Mouse (Mus musculus) mesoderm, embryonic 11.5 days (tissue): ENCODE results near the gene Sapcd1.

ENCODE experiments used
- DNase-seq: peaks from one replicate; pipeline ENCODE4 v3.0.0-alpha.2; 2012; ENCODE audit warnings: low read depth, low spot score

Sapcd1 gene

DNA sequence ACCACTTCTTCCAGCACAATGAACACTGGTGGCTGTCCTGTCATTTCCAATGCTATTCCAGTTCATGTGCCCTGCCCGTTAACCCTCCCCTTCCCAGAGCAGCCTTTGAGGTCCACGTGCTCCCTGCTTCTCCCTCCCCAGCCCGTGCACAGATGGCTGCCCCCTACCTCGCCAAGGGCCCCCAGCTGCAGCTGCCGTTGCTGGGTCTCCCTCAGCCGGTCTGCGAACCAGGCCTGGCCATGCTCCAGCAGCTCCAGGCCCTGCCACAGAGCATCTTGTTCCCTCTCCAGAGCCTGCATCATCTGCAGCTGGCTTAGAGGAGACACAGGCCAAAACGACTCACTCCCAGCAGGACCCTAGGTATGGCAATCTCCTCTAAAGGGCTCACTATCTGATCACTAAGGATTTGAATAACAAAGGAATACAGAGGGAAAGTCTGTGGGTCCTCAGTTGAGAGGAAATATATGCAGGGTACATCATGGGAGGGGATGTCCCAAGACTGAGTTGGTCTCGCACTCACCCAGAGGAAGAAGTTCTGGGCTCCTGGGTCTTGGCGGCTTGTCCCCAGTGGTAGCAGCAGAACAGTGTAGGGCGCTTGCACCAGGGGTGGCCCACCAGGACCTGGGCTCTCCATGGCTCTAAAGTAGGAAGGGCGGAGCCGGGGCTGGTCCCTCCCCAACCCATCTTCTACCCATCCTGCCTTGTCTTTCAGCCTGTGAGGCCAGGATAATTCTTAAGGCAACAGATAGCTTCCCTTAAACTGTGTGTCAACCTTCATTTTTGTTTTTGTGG, at the start of gene Sapcd1:
Gene Sapcd1, minus strand, starts transcription at position 740 of the 792 bp plus-strand sequence.
- DNase-seq, result no peak

DNA sequence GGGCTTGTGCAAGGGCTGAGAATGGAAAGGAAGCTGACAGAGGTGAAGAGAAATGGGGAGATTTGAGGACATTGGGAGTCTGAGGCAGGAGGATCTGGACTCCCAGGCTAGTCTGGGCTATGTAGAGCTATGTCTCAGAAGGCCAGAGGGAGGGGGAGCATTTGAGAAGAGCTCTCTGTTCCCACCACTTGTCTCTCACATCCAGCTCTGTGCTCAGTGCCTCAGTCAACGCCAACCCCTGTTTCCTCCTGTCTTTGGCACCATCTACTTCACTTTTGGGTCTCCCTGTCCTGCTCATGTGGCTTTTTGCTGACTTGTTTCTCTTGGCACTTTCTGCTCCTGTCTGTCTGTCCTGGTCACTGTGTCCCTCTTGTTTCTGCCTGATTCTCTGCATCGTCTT, 49.5 kb upstream of the Sapcd1 start:
- no peak for DNase-seq

DNA sequence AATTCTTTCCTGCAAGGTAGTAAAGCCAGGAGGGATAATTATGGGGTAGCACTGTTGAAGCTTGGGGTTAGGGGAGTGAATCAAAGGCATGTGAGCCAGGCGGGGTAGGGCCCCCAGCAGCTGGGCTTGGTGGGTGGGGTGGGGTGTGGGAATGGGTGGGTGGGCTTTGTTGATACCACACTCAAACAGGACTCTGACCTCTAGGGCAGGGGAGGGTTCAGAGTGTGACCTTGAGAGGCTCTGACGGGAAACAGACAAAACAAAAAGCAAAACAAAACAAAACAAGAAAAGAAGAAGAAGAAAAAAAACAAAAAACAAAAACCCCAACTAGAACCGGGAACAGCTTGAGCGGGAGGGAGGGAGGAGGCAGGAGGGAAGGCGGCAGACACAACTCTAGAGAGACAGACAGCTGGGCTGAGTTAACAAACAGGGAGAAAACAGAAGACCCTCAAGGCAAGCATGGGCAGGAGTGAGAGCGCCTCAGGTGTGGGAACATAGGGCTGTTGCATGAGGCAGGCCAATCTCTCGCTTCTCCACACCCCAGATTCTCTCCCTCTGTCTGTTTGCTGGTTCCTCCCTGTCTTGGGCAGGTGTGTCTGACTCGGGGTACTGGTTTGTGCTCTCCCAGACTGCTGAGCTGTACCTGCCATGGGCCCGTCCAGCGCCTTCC, 48.8 kb upstream of the Sapcd1 start, which contains the start of gene Ly6g6e:
Gene Ly6g6e, plus strand, starts transcription at position 396 of the 670 bp plus-strand sequence.
- no peak for DNase-seq

DNA sequence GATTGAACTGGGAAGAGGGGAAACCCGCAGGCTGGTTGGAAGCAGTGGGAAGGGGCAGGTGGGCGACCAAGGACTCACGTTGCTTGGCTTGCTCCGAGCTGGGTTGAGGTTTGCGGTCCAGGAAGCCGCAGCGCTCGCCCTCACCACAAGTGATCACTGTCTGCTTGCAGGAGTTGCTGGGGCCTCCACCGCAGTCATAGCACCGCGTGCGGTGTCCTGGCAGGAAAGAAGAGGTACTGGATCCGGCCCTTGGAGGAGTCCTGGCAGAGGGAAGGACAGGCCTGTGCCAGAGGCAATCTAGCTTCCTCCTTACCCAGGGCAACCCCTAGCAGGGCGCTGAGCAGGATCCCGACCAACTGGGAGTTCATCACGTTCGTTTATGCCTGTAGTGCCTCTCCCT, 46.3 kb upstream of the Sapcd1 start:
- no peak for DNase-seq

DNA sequence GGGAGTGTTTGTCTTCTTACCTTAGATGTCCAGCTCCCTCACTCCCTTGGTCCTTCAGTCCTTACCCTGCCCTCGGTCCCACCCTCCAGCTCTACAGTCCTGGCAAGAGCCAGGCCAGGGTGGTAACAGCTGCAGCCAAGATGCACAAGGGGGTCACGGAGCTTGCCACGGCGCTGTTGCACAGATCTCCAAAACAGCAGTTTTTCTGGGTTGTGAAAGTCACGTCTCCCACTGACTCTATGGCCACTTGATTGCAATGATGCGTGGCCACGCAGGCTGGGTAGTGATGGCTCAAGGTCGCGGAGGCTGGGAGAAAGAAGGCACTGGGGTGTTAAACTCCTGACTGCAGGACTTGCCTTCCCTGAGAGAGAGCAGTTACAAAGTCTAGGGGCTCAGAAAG, 43.6 kb upstream of the Sapcd1 start:
- DNase-seq, result no peak

DNA sequence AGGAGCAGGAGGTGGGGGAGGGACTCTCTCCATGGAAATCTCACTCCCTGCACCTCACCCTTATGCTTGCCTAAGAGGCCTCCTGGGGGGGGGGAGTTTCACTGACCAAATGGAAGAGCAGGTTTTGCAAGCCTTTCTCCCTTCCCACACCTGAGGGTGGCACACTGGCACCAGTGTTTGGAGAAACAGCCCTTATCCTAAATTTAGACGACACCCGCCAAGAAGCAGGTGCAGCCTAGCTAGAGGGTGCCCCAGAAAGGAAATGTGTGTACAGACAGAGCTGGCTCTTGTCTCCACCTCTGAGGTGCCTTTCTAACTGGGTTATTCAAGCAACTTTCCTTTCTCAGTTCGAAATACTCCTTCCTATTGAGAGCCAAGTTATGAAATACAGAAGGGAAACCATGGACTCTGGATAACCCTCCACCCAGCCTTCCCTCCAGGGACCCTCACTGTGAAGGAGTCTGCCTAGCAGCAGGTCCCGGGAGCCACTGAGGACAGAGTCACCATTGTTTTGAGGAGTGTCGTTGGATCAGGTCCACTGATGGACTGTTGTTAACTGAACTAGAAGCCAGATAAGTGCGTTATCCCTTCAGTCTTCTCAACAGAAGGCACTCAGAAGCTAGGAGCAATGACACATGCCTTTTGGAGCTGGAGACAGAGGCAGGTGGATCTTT, 42.9 kb upstream of the Sapcd1 start:
- no peak for DNase-seq

DNA sequence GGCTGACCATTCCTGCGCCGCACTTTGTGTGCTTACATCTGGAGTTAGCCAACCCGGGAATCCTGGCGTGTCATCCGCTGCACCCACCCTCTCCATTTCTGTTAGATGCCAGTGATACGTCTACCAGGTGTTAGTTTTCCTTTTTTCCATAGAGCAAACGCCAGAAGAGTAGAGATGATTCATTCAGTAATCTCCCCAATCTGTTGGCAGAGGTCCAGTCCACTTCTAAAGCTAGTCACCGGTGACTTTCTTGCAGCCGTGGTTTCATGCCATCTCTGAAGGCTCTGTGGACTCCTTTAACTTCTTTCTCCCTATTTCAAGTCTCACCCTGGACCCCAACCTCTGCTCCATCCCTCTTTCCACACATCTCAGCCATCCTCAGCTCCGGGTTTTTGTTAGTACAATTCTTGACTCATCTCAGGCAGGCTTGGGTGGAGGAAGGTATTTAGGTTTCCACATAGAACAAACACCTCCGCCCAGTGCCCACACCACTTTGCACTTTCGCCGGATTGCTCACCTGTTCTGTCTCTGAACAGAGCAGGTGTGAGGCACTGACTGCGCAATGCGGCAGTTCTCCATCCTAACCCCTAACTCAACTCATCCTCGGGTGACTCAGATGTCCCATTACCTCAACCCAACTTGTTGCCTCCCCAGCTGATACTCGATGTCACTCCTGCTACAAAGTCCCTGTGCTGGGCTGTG, 40.5 kb upstream of the Sapcd1 start:
- DNase-seq, result no peak

DNA sequence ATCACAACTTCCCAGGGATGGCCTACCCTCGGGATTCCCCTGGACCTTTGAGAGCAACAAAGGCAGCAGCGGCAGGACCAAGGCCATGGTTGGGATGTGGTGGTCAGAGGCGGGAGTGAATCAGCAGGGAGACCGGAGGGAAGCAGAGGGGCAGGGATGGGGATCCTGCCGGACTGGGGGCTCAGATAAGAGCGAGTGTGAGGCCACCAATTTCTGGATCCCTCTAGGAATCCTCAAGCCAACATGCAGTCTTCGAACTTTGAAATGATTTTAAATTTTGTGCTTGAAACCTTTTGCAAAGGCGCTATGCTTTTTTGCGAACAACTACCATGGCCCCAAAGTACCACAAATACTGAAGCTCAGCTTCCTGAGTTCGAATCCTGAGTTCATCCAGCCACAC, 38.3 kb upstream of the Sapcd1 start, which contains the start of gene Mpig6b:
Gene Mpig6b, minus strand, starts transcription at position 101 of the 400 bp plus-strand sequence.
- DNase-seq, result no peak

DNA sequence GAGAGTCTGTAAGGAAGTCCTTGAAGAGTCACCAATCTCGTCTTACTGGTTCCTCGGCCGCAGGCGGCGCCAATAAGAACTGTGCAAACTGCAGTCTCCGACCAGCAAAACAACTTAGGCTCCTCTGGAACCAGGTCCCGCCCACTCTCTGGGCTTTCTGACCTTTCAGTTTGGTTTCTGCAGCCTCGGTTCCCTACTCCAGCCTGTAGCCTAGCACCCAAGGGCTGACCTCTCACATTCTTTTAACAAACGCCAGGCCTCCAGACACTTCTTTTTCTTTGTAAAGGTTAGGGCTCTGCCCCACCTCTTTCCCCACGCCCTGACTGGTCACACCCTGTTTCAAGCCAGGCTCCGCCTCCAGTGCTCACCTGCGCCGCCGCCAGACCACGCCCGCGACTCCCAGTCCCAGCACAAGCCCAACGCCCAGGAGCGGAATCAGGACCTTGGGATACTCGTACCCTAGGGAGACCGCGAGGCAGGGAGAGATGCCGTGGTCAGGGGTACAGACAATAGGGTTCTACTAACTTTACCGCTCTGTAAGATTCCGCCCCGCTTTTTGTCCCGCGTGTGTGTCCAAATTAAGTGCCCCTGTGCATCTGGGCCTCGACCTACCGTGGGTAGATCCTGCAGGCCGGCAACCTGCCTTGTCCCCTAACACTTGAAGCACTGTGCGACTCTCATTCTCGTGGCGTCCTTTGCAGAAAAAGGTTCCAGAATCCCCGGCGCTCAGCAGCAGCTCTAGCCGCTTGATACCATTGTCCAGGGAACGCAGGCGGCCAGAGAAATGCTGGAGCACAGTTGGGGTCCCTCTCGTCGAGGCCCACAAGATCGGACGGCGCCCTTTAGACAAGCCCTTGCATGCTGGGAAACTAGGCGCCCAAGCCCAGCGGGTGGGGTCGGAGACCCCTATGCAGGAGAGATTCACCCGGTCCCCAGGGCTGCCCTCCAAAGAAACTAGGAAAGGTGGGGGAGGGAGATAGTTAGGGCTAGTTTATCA, 37.4 kb upstream of the Sapcd1 start, which contains the start of gene Ly6g6c:
Gene Ly6g6c, plus strand, starts transcription at position 438 of the 997 bp plus-strand sequence.
- DNase-seq, result peak; percentile 59

DNA sequence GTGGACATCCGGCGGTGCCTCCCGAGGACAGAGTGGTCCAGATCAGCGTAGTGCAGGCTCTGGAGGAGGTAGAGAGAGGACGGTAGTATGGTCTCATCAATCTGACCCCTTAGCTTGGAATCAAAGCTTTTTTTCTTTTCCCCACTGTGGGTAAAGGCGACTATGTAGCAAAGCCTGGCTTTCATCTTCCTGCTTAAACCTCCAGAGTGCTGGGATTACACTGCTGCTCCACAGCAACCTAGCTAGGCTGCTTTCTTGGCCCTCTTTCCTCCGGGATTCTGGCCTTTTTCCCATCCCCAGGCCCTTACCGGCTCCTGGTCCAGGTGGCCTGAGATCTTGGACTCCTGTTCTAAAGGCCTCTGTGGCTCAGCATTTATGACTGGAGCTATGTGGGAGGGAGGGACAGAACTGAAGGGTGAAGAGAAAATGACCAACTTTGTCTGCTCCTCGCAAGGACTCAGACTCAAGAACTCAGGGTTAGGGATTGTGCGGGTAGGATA, 36.6 kb upstream of the Sapcd1 start:
- DNase-seq, result no peak

DNA sequence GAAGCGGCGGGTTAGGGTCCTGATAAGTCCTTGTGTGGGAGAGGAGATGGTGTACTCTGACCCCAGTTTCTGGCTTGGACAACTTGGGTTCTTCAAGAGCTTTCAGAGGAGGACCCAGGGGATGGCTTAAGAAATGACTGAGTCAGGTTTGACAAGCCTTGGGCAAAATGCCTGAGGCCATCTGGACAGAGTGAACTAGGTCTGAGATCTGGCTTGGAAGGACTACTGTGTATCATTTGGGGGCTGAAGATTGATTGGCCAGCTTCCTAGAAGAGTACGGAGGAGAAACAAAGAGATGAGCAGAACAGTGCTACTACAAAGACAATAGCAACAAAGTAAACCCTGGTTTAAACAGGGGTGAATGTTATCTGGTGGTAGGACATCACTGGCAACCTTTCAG, 35.6 kb upstream of the Sapcd1 start:
- DNase-seq, result no peak

DNA sequence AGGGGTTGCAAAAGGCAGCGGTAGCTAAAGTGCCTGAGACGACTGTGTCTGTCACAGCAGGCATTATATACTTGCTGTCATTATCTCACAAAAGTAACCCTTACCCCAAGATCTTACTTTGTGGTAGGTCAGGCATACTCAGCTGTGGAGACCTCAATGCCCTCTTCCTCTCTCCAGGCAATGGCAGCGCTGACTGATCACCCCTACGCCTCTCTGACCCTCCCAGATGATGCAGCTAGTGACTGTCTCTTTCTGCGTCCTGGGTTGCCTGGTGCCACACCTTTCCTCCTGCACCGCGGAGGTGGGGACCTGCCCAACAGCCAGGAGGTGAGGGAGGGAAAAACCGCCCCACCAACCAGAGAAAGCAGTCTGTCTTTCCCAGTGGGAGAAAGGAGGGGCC, 33.5 kb upstream of the Sapcd1 start:
- no peak for DNase-seq

DNA sequence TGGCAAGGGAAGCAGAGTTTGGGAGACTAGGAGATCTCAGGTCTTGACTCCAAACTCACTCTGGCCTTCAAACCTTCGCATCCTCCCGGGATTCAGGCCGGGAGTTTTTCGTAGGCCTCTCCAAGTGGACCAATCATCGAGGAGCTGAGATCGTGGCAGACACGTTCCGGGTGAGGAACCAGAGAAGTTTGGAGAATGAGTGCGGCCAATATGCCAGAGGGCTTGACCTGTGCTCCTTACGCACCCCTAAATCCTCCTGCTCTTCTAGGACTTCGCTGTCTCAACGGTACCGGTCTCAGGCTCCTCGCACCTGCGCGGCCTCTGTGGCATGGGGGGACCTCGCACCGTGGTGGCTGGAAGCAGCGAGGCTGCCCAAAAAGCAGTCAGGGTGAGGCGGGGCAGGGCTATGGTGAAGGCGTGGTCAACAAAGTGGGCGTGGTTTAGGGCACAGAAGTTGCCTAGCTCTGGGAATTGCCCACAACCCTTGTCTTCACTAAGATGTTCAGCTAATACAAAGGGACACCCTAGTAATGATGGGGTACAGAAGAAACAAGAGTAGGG, 33.0 kb upstream of the Sapcd1 start:
- DNase-seq, result no peak

DNA sequence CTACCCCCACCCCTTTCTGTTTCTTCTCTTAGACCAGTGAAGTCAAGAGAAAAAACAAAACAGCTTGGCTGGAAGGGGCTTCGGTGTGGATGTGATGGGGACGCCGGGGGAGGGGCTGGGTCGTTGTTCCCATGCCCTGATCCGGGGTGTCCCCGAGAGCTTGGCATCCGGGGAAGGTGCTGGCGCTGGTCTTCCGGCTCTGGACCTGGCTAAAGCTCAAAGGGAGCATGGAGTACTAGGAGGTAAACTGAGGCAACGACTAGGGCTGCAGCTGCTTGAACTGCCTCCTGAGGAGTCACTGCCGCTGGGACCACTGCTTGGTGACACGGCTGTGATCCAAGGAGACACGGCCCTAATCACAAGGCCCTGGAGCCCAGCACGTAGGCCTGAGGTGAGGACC, 32.3 kb upstream of the Sapcd1 start:
- no peak for DNase-seq

DNA sequence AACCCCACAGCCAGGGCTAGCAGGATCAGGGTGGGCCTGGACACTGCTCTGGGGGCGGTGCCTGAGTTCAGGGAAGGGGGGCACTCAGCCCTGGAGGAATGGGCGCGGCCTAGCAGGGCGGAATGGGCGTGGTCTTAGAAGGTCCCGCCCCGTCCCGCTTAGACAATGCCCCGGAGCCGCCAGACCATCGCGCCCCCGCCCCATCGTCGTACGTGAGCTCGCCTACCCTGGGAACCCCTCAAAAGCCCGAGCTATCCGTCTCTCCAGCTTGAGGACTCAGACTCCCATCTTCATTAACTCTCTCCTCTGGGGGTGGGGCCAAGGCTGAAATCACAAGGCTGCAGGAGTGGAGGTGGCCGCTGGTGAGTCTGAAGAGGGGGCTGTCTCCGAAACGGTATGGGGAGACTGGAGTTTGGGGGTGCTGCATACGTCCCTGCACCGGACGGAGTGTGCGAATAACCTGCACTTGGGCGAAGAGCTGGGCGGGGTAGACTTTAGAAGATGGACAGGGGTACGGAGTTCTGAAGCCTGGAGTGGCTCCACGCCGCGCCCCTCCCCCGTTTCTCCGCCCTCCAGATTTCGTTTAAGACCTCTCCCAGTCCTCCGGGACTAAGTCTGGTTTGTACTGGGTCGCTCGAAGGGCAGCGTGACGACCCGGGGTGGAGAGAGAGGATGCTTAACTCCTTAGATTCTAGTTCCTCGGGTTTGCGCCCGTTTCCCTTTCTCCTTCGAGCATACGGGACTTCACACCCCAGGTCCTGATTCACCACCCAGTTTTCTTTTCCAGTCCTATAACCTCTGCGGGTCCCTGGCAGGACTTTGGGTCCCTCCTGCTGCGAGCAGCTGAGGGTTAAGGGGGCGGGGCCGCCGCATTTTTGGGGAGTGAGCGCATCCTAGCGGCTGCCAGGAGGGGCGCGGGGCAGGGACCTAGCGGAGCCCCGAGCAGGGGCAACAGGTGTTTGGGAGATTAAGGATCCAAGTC, 31.4 kb upstream of the Sapcd1 start, which contains the start of gene Ddah2:
Gene Ddah2, plus strand, starts transcription at position 125 of the 982 bp plus-strand sequence.
- DNase-seq, result peak; percentile 94

DNA sequence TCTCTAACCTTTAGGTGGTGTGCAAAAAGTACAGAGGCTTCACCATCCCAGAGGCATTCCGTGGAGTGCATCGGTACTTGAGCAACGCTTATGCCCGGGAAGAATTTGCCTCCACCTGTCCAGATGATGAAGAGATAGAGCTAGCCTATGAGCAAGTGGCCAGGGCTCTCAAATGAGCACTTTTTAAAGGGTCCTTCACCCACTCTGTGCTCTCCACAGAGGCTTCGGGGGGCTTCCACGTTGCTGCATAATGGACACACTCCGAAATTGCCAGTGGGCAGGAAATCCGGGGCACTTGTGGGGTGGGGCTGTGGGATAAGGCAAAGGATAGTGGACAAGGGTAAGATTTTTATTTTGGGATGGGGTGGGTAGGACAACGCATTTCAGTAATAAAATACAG, 30.5 kb upstream of the Sapcd1 start:
- DNase-seq, result no peak

DNA sequence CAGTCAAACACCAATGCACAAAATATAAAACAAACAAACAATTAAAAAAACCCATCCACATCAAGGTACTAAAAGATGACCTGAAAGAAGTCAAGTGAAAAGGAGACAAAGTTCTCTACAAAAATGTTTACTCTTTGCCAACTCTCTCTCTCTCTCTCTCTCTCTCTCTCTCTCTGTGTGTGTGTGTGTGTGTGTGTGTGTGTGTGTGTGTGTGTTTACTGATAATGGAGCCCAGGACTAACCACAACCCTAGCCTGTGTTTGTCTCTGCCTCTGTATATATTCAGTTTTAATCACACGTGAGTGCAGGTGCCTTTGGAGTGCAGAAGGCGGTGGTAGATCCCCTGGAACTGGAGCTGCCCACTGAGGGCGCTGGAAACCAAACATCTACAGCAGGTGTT, 29.3 kb upstream of the Sapcd1 start:
- DNase-seq, result no peak

DNA sequence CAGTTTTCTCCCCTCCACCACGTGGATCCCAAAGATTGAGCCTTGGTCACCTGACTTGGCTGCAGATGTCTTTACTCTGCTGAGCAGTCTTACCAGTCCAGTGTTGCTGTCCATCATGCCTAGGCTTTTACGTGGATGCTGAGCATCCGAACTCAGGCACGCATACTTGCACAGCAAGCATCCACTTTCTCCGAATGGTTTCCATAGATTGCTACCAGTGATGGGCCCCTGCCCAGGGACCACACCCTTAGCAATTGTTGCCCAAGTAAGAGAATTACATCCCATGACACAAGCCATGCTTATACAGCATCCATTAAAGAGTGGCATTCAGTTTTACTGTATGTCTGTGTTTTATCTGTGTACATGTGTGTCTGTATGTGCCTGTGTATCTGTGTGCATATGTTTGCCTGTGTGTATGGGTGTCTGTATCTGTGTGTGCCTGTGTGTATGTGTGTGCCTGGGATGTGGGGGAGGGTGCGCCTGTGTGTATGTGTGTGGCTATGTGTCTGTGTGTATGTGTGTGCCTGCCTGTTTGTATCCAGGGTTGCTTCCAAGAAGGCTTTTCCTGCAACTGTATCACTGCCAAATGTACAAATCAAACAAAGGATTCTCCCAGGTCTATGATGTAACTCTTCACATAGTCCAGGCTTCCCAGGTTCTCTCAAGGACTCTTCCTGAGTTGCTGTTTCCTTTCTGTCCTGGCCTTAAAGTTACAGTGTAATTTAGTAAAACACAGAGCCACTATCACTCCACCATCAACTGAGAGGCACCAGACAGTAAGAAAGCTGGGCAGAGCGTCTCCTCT, 28.1 kb upstream of the Sapcd1 start:
- DNase-seq, result no peak
